Mouse (Mus musculus) left cerebral cortex, adult 8-10 months (tissue): Measurements from ENCODE around the gene Arid5b. TPM values are rescaled to one million over a fixed set of nuclear protein-coding genes. Genes with fewer than 3 reads are reported as not detected.

Experiments used
- DNase-seq, 2 experiments: peaks; one replicate each; pipeline ENCODE4 v3.0.0; 2022; ENCODE audit warnings: low spot score in 2 of 2
- total RNA-seq, 4 experiments: library from RNA; stranded (reverse); gene quantifications; 2 replicates each; pipeline ENCODE4 v1.2.4; 2022

The Arid5b gene
- total RNA-seq, 4 experiments from 2014 or later, result 25.1 to 30.5 (median 26.5) TPM

- DNase-seq, result no peak
These were observed 140.4 kb downstream of the Arid5b start for GRCm38 (mm10) chr10:68138123-68138522.

GRCm38 (mm10) chr10:68137151-68137833 lies 141.2 kb downstream of the Arid5b start:
- DNase-seq, result no peak

- peak; percentile 68 to 90 for DNase-seq
These were observed 142.0 kb downstream of the Arid5b start for GRCm38 (mm10) chr10:68136480-68137083.

GRCm38 (mm10) chr10:68136051-68136450 lies 142.5 kb downstream of the Arid5b start:
- no peak for DNase-seq

- DNase-seq, result no peak
These were observed 143.1 kb downstream of the Arid5b start for GRCm38 (mm10) chr10:68135416-68135815.

GRCm38 (mm10) chr10:68134549-68134948 lies 144.0 kb downstream of the Arid5b start:
- no peak for DNase-seq

GRCm38 (mm10) chr10:68134071-68134470 lies 144.5 kb downstream of the Arid5b start:
- no peak for DNase-seq

- no peak for DNase-seq
These were observed 145.9 kb downstream of the Arid5b start for GRCm38 (mm10) chr10:68132636-68133035.

- DNase-seq, result no peak
These were observed 146.4 kb downstream of the Arid5b start for GRCm38 (mm10) chr10:68132154-68132553.

GRCm38 (mm10) chr10:68129651-68130050 lies 148.9 kb downstream of the Arid5b start:
- no peak for DNase-seq

GRCm38 (mm10) chr10:68129009-68129408 lies 149.5 kb downstream of the Arid5b start:
- DNase-seq, result no peak

- no peak for DNase-seq
These were observed 150.1 kb downstream of the Arid5b start for GRCm38 (mm10) chr10:68128441-68128848.

- DNase-seq, result no peak
These were observed 150.8 kb downstream of the Arid5b start for GRCm38 (mm10) chr10:68127604-68128256.

GRCm38 (mm10) chr10:68127104-68127503 lies 151.4 kb downstream of the Arid5b start:
- DNase-seq, result no peak

- DNase-seq, result no peak
These were observed 152.0 kb downstream of the Arid5b start for GRCm38 (mm10) chr10:68126551-68126950.

GRCm38 (mm10) chr10:68125919-68126550 lies 152.5 kb downstream of the Arid5b start:
- no peak for DNase-seq

GRCm38 (mm10) chr10:68124985-68125384 lies 153.6 kb downstream of the Arid5b start:
- DNase-seq, result no peak

GRCm38 (mm10) chr10:68123446-68123845 lies 155.1 kb downstream of the Arid5b start:
- no peak for DNase-seq

GRCm38 (mm10) chr10:68121960-68122359 lies 156.6 kb downstream of the Arid5b start:
- no peak for DNase-seq

GRCm38 (mm10) chr10:68121251-68121650 lies 157.3 kb downstream of the Arid5b start:
- DNase-seq, result no peak

- no peak for DNase-seq
These were observed 158.5 kb downstream of the Arid5b start for GRCm38 (mm10) chr10:68120011-68120410.

GRCm38 (mm10) chr10:68119285-68119684 lies 159.3 kb downstream of the Arid5b start:
- DNase-seq, result no peak
